Mouse (Mus musculus) Patski (cell line): Measurements from ENCODE around the gene Spint5. TPM values are rescaled to one million over a fixed set of nuclear protein-coding genes. Genes with fewer than 3 reads are reported as not detected.
"Not testable (repeated sequence)": the region's sequence is repeated elsewhere in the genome, so short reads cannot be mapped to it uniquely, and the experiment has no call there.

ENCODE experiments used
- ATAC-seq: fragments of 100-300 bp; one replicate; pipeline ENCODE4 v1.8.0; 2021
- CTCF ChIA-PET: fragments of 350-600 bp; sonication (Branson Sonifier 250); formaldehyde crosslinking; loops from one replicate; lab custom pipeline; 2022; ENCODE audit warnings: inconsistent platforms; lab: Charles Lee
- POLR2A ChIA-PET: fragments of 350-600 bp; sonication (Branson Sonifier 250); formaldehyde crosslinking; loops from one replicate; lab custom pipeline; 2022; ENCODE audit warnings: antibody characterized with exemption, inconsistent platforms; lab: Charles Lee
- DNase-seq: peaks from one replicate; pipeline ENCODE4 v3.0.0-alpha.2; 2011; ENCODE audit warnings: low read depth, low spot score
- H3K27me3 ChIP-seq: fragments of 371-371 bp; one replicate; pipeline ENCODE4 v1.5.1; 2021
- CTCF ChIP-seq: fragments of 100-300 bp; IDR thresholded peaks from one replicate; pipeline ENCODE4 v1.5.1; 2021
- in situ Hi-C: fragments of 300-500 bp; cut with MboI; formaldehyde crosslinking; loops from 3 replicates; pipeline ENCODE4 v1.11.1; 2018; ENCODE audit warnings: low pct_unique_long_range_greater_than_20kb, mixed read lengths
- polyA plus RNA-seq: library from polyadenylated mRNA; unstranded; gene quantifications from one replicate; pipeline ENCODE4 v1.2.3, GENCODE M21; 2021

The Spint5 gene
- polyA plus RNA-seq, 1 experiment from 2014 or later, result not detected

DNA sequence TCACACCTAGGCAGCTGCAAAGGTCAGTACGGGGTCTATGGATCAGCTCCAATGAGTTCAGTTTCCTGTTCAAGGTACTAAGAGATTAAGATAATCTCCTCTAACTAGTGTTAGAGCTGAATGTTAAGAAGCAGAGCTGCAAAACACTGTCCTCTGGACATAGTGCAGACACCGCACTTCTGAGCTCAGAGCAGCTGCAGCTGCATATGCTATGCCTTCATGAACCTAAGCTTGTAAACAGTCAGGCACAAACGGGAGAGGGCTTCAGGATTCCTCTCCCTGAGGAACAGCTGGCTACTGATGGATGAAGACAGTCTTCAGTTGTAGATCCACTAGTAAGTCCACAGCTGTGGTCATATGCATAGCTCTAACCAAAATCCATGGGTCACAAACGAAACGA, 14.1 kb upstream of the Spint5 start:
- peaks cover 30% of the 10 kb centered on the region for H3K27me3 ChIP-seq
- in situ Hi-C loops, result no loop called here
- ChIA-PET CTCF (interaction anchor here (0.9 to 1.6 kb wide), 3 partner anchors 9 to 18 kb away, joined by 3 to 4 read pairs (median 4); no protein-coding TSS in a partner anchor), POLR2A (interaction anchor here (1.0 kb wide), 1 partner anchor 18 kb away, joined by 3 read pairs; no protein-coding TSS in a partner anchor)
- DNase-seq (no peak), ATAC-seq (no peak)
- no peak for TF ChIP-seq CTCF

- ATAC-seq, result no peak
- no peak for DNase-seq
- ChIA-PET CTCF (interaction anchor here (1.4 to 1.6 kb wide), 2 partner anchors 8 to 17 kb away, joined by 4 read pairs; no protein-coding TSS in a partner anchor), POLR2A (interaction anchor here (1.0 kb wide), 1 partner anchor 17 kb away, joined by 3 read pairs; no protein-coding TSS in a partner anchor)
- in situ Hi-C loops, result no loop called here
- TF ChIP-seq CTCF, result no peak
- peaks cover 30% of the 10 kb centered on the region for H3K27me3 ChIP-seq
Measured at GRCm38 (mm10) chr2:164701761-164702160, 13.3 kb upstream of the Spint5 start.

- CTCF ChIA-PET, result no interaction called here
Measured at GRCm38 (mm10) chr2:164704235-164704634, 10.9 kb upstream of the Spint5 start.

DNA sequence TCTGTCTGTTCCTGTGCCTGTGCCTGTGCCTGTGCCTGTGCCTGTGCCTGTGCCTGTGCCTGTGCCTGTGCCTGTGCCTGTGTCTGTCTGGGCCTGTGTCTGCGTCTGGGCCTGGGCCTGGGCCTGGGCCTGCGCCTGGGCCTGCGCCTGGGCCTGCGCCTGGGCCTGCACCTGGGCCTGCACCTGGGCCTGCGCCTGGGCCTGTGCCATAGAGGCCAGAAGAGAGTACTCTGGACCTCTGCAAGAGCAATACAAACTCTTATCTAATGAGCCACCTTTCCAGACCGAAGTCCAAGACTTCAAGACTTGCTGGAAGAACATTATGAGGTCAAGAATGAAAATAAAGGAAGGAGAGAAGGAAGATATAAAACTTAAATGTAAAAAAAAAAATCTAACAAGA, 9.8 kb upstream of the Spint5 start:
- ChIA-PET CTCF (no interaction called here), POLR2A (no interaction called here)
- ATAC-seq (no peak), DNase-seq (no peak)
- H3K27me3 ChIP-seq, result peaks cover 19% of the 10 kb centered on the region
- TF ChIP-seq CTCF, result no peak
- in situ Hi-C loops, result no loop called here

More at GRCm38 (mm10) chr2:164704235-164704634, 10.9 kb upstream of the Spint5 start:
- peaks cover 18% of the 10 kb centered on the region for H3K27me3 ChIP-seq
- POLR2A ChIA-PET, result no interaction called here
- ATAC-seq (no peak), DNase-seq (no peak)
- peak; percentile 14 for TF ChIP-seq CTCF
- in situ Hi-C loops, result no loop called here

DNA sequence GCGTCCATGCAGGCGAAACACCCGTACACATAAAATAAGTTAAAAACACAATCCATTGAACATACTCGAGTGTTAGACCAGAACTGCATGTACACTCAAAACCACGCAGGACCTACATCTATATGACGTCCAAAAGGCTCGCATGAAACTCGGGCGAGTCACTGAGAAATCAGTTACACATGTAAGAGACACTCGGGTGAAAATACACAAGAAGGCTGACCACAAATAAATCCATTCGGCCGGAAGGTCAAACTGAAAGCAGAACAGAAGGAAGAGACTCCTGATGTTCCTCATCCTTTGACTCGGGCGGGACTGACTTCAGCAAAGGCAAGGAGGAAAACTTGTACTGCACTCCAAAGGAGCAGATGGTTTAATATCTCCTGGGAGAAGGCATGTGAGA, 9.1 kb upstream of the Spint5 start:
- no peak for TF ChIP-seq CTCF

DNA sequence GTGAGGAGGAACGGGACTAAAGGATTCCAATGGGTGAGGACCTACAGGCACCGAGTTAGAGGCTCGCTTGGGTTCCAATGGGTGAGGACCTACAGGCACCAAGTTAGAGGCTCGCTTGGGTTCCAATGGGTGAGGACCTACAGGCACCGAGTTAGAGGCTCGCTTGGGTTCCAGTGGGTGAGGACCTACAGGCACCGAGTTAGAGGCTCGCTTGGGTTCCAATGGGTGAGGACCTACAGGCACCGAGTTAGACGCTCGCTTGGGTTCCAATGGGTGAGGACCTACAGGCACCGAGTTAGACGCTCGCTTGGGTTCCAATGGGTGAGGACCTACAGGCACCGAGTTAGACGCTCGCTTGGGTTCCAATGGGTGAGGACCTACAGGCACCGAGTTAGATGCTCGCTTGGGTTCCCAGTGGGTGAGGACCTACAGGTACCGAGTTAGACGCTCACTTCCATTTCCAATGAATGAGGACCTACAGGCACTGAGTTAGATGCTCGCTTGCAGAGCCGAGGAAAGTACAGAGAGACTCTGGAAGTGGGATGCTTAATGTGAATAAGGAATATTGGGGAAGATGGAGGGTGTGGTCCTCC, 1.2 kb downstream of the Spint5 start:
- CTCF ChIA-PET, result interaction anchor here (1.2 kb wide), 1 partner anchor 125 kb away, joined by 3 read pairs; no protein-coding TSS in a partner anchor
- POLR2A ChIA-PET, DNase-seq, ATAC-seq, in situ Hi-C loops: not testable (repeated sequence)
- peaks cover 17% of the 10 kb centered on the region for H3K27me3 ChIP-seq

More for the DNA sequence above, 9.1 kb upstream of the Spint5 start:
- DNase-seq (no peak), ATAC-seq (no peak)
- ChIA-PET CTCF (no interaction called here), POLR2A (no interaction called here)
- in situ Hi-C loops, result no loop called here
- H3K27me3 ChIP-seq, result peaks cover 14% of the 10 kb centered on the region

DNA sequence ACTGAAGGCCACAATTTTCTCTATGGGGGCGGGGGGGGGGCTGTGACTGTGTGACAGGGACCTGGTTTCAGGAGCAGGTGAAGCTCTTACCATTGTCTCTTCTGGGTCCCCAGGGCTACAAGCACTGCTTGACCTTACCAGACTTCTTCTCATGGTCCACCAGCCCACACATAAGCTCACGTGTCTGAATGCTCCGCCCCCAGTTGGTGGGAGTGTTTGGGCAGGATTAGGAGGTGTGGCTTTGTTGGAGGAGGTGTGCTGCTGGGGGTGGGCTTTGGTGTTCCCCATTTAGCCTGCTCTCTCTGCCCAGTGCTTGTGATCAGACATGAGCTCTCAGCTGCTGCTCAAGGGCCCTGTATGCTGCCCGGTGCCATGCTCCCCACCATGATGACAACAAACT, 8.2 kb downstream of the Spint5 start:
- ATAC-seq (no peak), DNase-seq (no peak)
- H3K27me3 ChIP-seq, result peaks cover 15% of the 10 kb centered on the region
- in situ Hi-C loops, result loop anchor here (5.0 kb wide), 1 partner anchor 131 kb away; the partner anchor contains the start of gene Eppin
- TF ChIP-seq CTCF, result no peak
- CTCF ChIA-PET, result no interaction called here
- POLR2A ChIA-PET, result no interaction called here

- in situ Hi-C loops, result loop anchor here (5.0 kb wide), 1 partner anchor 44 kb away; no protein-coding TSS in a partner anchor
- peak; percentile 93 for TF ChIP-seq CTCF
- CTCF ChIA-PET, result interaction anchor here (0.8 to 3.1 kb wide), 13 partner anchors 9 to 312 kb away, joined by 3 to 26 read pairs (median 4); partner anchors contain the start of genes Eppin and Spint4
- POLR2A ChIA-PET, result no interaction called here
- peaks cover 9% of the 10 kb centered on the region for H3K27me3 ChIP-seq
- no peak for DNase-seq
- no peak for ATAC-seq
Measured at GRCm38 (mm10) chr2:164725895-164726619, 11.0 kb downstream of the Spint5 start.

GRCm38 (mm10) chr2:164731719-164732118, 16.6 kb downstream of the Spint5 start:
- no peaks in the 10 kb centered on the region for H3K27me3 ChIP-seq
- in situ Hi-C loops, result no loop called here
- CTCF ChIA-PET, result no interaction called here

DNA sequence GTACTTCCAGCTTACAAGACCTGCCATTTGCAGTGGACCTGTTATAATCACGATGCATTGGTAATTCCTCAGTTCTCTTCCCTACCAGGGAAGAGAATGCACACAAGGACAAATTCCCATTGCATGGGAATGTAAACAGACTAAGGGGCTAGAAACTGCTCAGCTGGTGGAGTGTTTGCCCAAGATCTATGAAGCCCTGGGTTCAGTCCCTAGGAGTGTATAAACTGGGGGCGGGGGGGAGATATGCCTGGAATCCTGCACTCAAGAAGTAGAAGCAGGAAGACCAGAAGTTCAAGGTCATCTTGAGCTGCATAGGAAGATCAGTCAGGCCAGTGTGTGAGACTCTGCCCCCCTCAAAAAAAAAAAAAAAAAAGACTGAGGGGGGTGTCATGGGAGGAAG, 18.2 kb downstream of the Spint5 start:
- no peak for TF ChIP-seq CTCF
- ATAC-seq (no peak), DNase-seq (no peak)
- H3K27me3 ChIP-seq, result no peaks in the 10 kb centered on the region
- ChIA-PET POLR2A (no interaction called here), CTCF (no interaction called here)
- in situ Hi-C loops, result no loop called here

More at GRCm38 (mm10) chr2:164731719-164732118, 16.6 kb downstream of the Spint5 start:
- ATAC-seq (no peak), DNase-seq (no peak)
- TF ChIP-seq CTCF, result no peak
- POLR2A ChIA-PET, result no interaction called here
